Mouse (Mus musculus): ENCODE data around the gene Sema3e. TPM values are rescaled to one million over a fixed set of nuclear protein-coding genes. Genes with fewer than 3 reads are reported as not detected.

Sema3e gene
- polyA plus RNA-seq (2015; fragmentation: Illumina TruSeq; extraction: RNeasy Lipid Tissue Mini Kit (QIAGEN cat#74804); ENCODE audit: insufficient read depth, low read depth, low replicate concordance) = 0.26 TPM

GRCm38 (mm10) chr5:14025205-14026124 is at the start of gene Sema3e:
Gene Sema3e, plus strand, starts transcription at chr5:14025276.

Other genes starting within 250 kb of the Sema3e start
- not detected for gene Speer3, start 233.7 kb upstream of the Sema3e start, polyA plus RNA-seq (2015; fragmentation: Illumina TruSeq; extraction: RNeasy Lipid Tissue Mini Kit (QIAGEN cat#74804); ENCODE audit: insufficient read depth, low read depth, low replicate concordance)

Data from pancreas, adult 10 weeks (tissue).